Mouse (Mus musculus) forelimb bud, embryonic 11.5 days (tissue): ENCODE results near the gene Col5a1.

Experiments used
- DNase-seq: peaks from one replicate; pipeline ENCODE4 v3.0.0-alpha.2; 2012; ENCODE audit warnings: low read depth, low spot score

Col5a1 gene

GRCm38 (mm10) chr2:27886148-27886551 lies at the start of gene Col5a1:
Gene Col5a1, plus strand, starts transcription at chr2:27886425.
- DNase-seq = peak; percentile 86

DNA sequence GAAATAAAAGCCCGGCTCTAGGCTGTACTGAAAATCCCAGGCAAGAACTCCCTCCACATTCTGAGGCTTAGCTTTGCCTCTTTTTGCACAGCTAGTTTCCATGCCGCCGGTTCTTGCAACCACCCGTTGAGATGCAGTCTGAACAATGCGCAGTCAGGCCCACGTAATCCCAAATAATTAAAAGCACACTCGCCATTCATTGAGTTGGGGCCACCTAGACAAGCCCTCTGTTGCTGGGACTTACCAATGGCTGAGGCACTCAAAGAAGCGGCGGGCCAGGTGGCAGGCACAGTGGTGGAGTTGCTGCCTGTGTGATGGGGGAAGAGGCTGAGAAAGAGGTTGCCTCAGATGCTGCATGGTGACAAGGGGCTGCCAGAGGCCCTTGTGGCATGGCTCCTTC lies 48.1 kb upstream of the Col5a1 start:
- DNase-seq = no peak

- DNase-seq = no peak
Measured at GRCm38 (mm10) chr2:27840890-27841289, 45.3 kb upstream of the Col5a1 start.

GRCm38 (mm10) chr2:27842893-27843292 lies 43.3 kb upstream of the Col5a1 start:
- no peak for DNase-seq

DNA sequence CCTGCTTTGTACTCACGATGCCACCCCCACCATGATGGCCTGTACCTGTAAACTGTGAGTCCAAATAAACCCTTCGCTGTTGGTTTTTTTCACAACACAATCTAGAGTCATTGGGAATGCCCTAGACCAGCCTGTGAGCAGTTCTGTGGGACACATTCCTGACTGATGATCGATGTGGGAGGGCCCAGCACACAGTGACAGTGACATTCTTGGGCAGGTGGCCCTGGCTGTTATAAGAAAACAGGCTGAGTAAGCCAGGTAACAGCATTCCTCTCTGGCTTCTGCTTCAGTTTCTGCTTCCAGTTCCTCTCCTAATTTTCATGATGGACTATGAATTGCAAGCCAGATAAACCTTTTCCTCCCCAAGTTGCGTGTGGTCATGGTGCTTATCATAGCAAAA lies 41.3 kb upstream of the Col5a1 start:
- no peak for DNase-seq

DNA sequence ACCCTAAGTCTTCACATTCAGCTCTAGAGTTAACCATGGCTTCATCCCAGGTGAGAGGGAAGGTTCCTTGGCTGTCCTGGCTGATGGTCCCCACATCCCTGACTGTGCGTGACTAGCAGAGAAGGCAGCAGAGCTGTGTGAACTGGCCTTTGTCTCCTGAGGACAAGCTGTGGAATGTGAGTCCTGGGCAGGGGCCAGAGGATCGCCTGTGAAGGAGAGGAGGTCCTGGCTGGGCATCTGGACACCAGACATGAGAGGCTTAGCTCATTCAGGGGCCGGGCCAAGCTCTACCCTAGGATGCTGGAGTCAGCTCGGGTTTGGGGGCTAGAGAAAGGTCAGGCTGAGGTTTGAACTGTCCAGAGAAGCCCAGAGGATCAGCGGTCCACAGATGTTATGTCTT lies 39.2 kb upstream of the Col5a1 start:
- DNase-seq = no peak

- no peak for DNase-seq
Measured at GRCm38 (mm10) chr2:27847851-27848435, 38.3 kb upstream of the Col5a1 start.

DNA sequence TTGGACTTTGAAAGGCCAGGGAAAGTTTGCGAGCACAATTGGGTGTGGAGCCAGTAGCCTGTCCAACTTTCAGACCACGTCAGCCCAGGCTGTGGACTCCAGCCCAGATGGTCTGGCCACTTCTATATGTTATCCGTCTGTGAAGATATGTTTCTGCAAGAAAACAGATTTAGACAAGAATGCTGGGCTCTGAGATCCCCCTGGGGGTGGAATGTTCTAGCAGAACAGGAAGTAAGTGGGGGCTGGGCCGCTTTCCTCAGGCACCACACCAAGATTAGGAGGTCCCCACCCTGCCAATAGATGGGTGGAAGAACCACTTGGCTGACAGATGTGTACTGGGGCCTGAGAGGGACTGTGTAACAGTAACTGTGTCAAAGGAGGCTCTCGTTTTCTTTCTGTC lies 37.8 kb upstream of the Col5a1 start:
- no peak for DNase-seq

DNA sequence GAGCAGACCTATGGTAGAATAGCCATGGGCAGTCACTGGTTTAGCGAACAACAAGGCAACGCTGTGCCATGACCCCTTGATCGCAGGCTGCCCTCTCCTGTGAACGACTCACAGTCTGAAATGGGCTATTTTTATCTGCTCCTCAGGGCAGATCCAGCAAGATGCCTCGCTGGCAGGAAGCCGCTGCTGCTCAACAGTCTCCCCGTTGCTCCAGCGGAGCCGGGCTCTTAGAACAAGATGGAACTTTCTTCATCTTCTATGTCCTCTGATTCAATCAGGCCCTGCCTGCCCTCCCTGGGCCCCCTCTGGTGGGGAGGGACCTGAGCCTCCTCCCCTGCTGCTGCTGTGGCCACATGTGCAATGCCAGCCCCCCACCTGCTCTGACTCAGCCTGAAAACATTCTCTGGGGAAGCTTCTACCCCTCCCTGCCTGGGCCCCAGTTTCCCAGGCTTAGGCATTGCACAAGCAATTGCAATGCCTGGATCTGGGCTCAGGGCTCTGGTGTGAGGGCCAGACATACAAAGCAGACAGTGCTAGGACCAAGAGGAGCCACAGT lies 27.8 kb upstream of the Col5a1 start:
- no peak for DNase-seq

DNA sequence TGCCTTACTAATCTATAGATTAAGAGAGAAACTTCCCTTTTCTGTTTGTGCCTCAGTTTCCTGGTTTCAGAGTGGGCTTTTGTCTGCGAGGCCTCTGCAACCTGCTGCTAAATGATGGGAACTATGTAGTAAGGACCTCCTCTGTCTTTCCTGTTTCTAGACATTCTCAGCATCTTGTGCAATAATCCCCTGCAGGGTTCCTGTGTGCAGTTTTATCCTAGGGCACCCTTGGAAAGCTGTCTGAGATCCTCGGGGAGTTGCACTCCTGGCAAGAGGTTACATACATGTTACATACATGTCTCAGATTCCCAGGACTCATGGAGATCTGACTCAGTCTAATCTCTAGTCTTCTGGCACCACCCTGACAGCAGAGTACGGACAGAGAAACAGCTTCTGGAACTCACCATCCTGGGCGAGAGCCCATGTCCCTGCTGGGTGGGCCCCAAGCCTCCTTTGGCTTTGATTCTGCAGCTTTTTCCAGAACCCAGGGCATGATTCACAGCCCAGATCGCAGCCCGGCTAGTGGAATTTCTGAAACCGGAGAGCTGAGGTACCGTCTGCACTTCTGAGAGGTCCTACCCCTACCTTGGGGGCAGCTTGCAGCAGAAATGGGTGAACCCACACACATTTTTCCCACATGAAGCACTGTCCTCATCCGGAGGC lies 24.5 kb upstream of the Col5a1 start:
- DNase-seq = no peak

GRCm38 (mm10) chr2:27864491-27865365 lies 21.5 kb upstream of the Col5a1 start:
- no peak for DNase-seq

DNA sequence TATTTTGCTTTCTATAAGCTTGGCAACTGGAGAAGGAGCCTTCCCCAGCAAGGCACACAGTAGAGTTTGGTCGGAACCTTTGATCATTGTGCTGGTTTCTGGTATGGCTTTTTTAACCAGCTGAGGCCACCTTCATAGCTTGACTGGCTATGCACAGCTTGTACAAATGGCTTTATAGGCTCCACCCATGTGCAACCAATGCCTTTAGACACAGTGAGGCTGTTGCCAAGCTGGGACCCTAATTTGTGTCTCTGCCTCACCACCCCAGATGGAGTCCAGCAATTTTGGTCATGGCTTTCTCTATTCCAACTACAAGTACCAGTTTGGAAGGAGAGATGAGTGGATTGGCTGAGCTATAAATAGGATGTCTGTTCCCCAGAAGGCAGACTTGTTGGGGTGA lies 15.6 kb upstream of the Col5a1 start:
- DNase-seq = no peak

GRCm38 (mm10) chr2:27871056-27871455 lies 15.2 kb upstream of the Col5a1 start:
- no peak for DNase-seq

- DNase-seq = no peak
Measured at GRCm38 (mm10) chr2:27872276-27872675, 13.9 kb upstream of the Col5a1 start.

- DNase-seq = no peak
Measured at GRCm38 (mm10) chr2:27873030-27873429, 13.2 kb upstream of the Col5a1 start.

- DNase-seq = no peak
Measured at GRCm38 (mm10) chr2:27874596-27874995, 11.6 kb upstream of the Col5a1 start.

DNA sequence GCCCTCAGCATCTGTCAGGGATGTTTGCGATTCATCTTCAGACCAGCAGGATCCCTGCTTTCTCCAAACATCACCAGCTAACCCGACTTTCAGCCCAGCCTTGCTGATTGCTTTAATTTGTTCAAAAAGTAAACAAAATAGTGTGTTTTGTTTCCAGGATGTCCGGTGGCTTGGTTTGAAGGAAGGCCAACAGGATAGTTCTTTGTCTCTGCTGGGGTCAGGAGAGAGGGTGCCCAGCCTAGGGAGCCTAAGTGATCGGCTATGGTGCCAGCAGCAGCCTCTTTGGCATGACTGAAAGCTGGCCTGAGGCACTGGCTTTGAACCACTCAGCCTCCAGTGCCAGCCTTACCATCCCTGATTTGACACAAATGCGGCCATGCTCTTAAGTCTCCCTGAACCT lies 11.0 kb upstream of the Col5a1 start:
- no peak for DNase-seq

DNA sequence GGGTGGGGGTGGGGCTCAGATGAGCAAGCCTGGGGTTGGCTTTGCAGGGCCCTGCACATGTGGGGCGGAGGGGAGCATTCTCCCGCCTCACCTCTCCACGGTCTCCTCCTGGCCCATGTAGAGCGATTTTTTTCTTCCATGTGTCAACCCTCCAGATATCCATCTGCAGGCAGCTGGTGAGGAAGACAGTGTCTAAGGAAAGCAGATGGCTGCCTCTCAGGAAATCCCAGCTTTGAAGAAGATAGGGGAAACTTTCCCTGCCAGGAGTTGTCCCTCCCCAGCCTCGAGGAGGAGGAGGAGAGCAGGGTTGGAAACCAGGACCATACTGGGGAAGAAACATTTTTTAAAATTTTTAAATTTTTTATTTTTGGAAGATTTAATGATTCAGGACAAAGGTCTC lies 10.4 kb upstream of the Col5a1 start:
- DNase-seq = no peak

GRCm38 (mm10) chr2:27876724-27877504 lies 9.3 kb upstream of the Col5a1 start:
- DNase-seq = no peak

- no peak for DNase-seq
Measured at GRCm38 (mm10) chr2:27878066-27878465, 8.2 kb upstream of the Col5a1 start.

GRCm38 (mm10) chr2:27883276-27883675 lies 2.9 kb upstream of the Col5a1 start:
- DNase-seq = no peak
